Mouse (Mus musculus) adrenal gland, adult 2 months (tissue): ENCODE data around the gene Kidins220. TPM values are rescaled to one million over a fixed set of nuclear protein-coding genes. Genes with fewer than 3 reads are reported as not detected.

Source experiments
- DNase-seq: peaks from one replicate; pipeline ENCODE4 v3.0.0; 2021
- polyA plus RNA-seq: library from polyadenylated mRNA; depleted of rRNA; stranded (reverse); fragments of >200 nt; gene quantifications from 2 replicates; pipeline ENCODE4 v1.2.3, GENCODE M21; 2012
- total RNA-seq, 2 experiments: library from RNA; stranded (reverse); gene quantifications; 2 replicates each; pipeline ENCODE4 v1.2.3; 2021

Gene Kidins220
- total and polyA plus RNA-seq, 3 experiments: 90.9 to 112 (median 111) TPM

DNA sequence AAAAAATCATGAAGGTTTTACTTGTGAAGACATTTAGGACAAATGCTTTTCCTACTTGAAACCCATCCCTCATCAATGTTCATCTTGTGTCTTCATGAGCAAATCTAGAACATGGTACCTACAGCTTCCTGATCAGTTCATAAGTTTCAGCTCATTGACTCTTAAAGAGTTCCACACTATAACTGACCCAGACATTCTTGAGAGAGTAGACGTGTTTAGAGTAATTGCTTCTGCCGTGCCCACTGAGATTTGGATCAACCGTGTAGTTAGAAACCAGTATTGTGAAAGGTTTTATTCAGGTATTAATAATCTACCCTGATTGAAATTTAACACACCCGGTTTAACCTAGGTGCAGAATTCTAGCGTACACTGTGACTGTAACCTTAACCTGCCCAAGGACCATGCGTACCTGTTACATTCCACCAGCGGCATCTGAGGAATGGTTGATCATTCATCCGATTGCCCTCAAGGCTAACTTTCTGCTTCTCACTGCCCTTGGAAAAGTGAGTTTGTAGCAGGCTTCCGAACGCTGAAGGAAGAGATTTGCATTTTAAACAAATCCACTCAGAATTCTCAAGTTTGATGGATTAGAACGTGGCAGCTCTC is 12.3 kb upstream of the Kidins220 start:
- no peak for DNase-seq

- no peak for DNase-seq
These were observed 11.2 kb upstream of the Kidins220 start for GRCm38 (mm10) chr12:24963393-24964022.

DNA sequence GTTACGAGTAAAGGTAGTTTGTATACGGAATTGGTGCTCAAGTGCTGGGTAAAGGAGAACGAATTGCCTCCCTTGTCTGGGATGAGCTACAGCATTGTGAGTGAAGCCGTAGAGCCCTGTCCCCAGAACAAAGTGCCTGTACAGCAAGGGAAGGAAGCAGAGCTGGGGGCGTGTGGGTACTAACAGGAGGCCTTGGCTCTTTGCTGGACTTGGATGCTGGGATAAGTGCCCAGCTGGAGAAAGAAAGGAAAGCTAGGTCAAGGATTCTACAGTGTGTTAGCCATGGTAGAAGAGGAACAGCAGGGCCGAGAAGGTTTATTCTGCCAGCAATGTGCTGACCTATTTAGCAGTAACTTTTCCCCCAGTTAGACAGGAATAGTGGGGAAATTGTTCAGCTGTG is 9.3 kb upstream of the Kidins220 start:
- peak; percentile 45 for DNase-seq

DNA sequence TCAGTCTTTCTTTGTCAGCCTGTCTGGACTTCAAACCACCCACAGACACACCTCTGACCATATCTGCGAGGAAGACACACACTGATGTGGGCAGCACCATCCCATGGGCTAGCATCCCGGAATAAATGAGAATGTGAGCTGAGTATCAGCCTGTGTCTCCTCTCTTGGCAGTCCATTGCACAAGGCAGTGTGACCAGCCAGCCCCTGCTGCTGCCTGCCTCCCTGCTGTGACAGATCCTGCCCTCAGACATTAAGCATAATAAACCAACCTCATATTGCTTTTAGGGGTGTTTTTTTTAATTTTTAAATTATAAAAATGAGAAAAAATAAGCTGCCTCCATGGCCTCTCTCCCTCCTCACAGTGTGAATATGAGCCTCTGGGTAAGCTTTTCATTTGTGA is 8.7 kb upstream of the Kidins220 start:
- no peak for DNase-seq

DNA sequence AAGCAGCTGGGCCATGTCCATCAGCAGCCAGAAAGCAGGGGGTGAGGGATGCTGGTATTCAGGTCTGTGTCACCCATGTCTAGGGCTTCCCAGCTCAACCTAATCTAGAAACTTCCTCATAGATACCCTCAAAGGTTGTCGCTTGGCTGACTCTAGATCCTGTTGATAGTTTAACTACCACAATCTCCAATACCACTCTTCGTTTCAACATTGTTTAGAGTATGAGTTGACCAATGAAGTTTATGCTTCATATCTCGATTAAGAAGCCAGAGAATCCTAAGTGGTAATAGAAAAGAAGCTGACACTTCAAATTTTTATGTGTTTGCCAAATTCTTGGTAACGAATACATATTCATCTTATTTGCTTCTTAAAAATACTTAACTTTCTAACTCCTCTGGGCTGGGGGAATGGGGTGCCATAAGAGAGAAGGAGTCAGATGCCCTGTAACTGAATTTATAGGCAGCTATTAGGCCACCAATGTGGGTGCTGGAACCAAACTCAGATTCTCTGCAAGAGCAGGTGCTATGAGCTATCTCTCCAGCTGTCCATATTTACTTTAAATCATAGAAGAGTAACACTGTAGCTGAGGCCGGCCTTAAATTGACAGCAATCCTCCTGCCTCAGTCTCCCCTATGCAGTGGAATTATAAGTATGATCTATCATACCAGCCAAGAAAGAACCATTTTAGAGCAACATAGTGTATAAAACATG is 3.1 kb upstream of the Kidins220 start:
- DNase-seq: no peak

GRCm38 (mm10) chr12:24972371-24973350 is 2.1 kb upstream of the Kidins220 start:
- no peak for DNase-seq

- DNase-seq: no peak
These were observed 1.1 kb upstream of the Kidins220 start for GRCm38 (mm10) chr12:24973586-24973985.

GRCm38 (mm10) chr12:24975115-24975733 is 499 bp downstream of the Kidins220 start:
- peak; percentile 75 for DNase-seq

DNA sequence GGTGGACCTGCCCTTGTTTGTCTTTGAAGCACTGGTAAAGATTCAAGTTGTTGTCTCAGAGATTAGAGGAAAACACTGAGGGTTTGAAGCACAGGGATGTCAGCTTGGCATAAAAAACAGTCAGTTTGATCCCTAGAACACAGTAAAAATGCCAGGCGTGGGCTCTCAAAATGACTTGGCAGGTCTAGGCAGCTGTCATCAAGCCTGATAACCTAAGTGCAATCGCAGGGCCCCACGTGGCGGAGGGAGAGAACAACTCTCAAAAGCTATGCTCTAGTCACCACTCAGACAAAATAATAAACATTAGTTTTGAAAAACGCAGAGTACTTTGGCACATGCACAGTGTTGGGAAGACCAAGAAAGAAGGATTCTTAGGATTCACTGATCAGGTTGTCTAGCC is 10.5 kb downstream of the Kidins220 start:
- no peak for DNase-seq

GRCm38 (mm10) chr12:24995350-24995749 is 20.6 kb downstream of the Kidins220 start:
- no peak for DNase-seq

DNA sequence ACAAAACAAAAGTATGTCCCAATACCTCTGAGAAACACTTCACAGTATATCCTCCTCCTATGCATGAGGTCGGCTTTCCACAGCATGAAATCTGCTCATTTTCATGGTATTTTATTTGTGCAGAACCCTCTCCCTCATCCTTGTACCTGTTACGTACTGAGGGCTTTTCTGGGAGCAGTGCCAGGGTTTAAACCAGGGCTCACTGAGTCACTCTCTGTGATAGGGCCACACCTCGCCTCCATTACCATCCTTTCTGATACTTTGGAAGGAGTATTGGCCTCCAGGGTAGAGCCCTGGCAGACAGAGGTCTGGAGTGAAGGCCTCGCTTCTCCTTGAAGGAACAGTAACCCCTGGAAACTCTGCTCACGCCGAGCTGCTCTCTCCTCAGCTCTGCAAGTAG is 30.6 kb downstream of the Kidins220 start:
- peak; percentile 10 for DNase-seq

DNA sequence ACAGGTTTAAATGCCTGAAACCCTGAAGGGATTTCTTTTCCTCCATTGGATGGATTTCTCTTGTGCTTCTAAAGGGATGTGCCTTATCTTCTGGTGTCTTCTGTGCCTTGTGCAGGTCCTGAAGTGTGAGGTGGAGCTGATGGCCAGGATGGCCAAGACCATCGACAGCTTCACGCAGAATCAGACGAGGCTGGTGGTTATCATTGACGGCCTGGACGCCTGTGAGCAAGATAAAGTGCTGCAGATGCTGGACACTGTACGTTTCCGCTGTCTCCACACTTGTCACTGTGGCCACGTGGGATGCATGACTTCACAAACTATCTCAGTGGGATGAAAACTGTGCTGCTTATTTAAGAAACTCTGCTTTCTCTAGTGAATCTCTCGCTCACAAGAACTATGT is 35.2 kb downstream of the Kidins220 start:
- no peak for DNase-seq

GRCm38 (mm10) chr12:25010416-25010815 is 35.7 kb downstream of the Kidins220 start:
- no peak for DNase-seq

GRCm38 (mm10) chr12:25011733-25012367 is 37.1 kb downstream of the Kidins220 start:
- DNase-seq: no peak

GRCm38 (mm10) chr12:25012555-25013540 is 38.1 kb downstream of the Kidins220 start:
- DNase-seq: peak; percentile 70

DNA sequence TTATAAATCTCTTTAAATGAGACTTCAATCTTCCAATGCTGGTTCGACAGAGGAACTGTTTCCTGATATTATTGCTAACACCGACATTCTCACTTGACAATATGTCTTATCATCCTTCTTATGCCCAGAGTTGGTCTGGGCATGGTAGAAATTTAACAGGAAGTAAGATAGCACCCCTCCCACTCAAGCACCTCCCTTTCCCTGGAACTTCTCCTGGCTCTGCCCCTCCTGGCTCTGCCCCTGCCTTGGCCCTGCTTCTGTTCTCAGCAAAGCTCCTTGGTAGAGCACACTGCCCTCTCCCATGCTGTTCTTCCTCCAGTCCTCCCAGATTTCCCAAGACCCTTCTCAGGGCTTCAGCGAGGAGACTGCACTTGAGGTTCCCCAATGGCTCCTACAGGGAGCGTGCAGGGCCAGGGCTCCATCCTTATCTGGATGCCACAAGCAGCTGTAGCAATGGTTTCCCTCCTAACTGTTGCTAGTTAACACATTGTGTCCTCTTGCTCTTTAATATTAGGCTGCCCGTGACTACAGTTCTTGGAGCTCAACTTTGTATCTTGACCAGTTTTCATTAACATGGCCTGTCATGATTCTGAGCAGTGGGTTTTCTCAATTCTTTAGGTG is 39.7 kb downstream of the Kidins220 start:
- no peak for DNase-seq

DNA sequence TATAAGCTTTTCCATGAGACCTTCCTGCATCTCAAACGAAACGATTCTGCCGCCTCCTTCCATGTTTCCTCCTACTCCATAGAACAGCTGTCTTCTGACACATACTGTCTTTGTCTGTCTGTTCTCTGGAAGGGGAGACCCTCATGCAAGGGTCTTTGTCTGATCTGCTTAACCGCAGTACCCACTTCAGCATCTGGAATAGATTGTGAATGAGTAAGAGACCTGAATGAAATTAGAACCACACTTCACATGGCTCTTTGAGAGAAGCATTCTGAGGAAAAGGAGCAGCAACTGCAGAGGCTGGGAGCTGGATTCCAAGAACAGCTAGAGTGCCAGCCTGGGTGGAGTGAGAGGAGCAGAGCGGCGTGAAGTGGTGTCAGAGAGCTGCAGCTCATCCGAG is 40.2 kb downstream of the Kidins220 start:
- DNase-seq: no peak

DNA sequence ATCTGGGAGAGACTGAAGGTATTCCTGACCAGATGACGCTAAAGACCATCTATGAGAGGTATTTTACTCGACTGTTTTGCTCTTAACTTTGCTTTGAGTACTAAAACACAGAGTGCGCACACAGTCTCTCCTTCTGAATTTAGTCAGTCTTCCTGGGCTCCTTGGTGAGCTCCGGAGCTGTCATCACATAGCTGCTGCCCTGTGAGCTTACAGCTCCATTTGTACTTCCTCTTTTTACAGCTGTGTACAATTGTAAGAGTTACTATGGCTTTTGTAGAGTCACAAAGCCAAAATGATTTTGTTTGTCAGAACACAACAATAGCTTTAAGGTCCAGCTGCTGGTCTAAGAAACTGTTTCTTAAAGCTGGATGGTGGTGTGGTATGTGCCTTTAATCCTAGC is 42.3 kb downstream of the Kidins220 start:
- DNase-seq: no peak

- DNase-seq: no peak
These were observed 46.3 kb downstream of the Kidins220 start for GRCm38 (mm10) chr12:25021057-25021456.
